Mouse (Mus musculus) mouse trophoblast stem cell (cell line): Measurements from ENCODE around the gene Olfr572.

ENCODE experiments used
- in situ Hi-C, 2 experiments: fragments of 300-500 bp; cut with MseI, MboI; formaldehyde crosslinking; loops; 2 replicates in 1 of 2; 3 replicates in 1 of 2; pipeline ENCODE4 v1.15.1; 2025

Gene Olfr572

GRCm38 (mm10) chr7:102924109-102924508, at the start of gene Olfr572:
Gene Olfr572 (plus strand): TSS chr7:102924409.
- in situ Hi-C loops, result no loop called here

GRCm38 (mm10) chr7:102876822-102877221, 47.4 kb upstream of the Olfr572 start, which contains the start of gene Olfr568:
Gene Olfr568 (plus strand): TSS chr7:102877122.
- in situ Hi-C loops, result no loop called here

DNA sequence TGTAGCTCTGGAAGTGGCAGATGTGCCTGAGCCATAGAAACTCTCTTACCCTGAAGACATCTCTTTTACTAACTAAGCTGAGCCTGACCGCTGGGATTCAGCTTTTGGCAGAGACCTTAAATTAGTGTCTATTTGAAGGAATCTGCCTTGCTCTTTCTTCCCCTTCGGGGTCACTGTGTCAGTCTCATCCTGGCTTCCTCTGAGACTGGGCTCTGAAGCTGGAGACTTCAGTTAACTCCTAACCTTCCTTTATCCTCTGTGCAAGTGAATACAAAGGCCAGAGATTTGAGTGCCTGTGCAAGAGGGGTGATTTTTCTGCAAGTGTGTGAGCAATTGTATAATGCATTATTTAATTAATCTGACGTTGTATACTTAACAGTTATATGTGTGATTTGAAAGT, 33.4 kb upstream of the Olfr572 start, which contains the start of gene Olfr569:
Olfr569 (minus strand) TSS at position 101 of the 400 bp plus-strand sequence.
- in situ Hi-C loops, result no loop called here

GRCm38 (mm10) chr7:102915261-102915660, 8.9 kb upstream of the Olfr572 start:
- in situ Hi-C loops, result loop anchor here (10.0 kb wide), 3 partner anchors 220 to 400 kb away; partner anchors contain the start of genes Olfr557 (in 2 of the 2) and Olfr556 (in 1 of the 2)

DNA sequence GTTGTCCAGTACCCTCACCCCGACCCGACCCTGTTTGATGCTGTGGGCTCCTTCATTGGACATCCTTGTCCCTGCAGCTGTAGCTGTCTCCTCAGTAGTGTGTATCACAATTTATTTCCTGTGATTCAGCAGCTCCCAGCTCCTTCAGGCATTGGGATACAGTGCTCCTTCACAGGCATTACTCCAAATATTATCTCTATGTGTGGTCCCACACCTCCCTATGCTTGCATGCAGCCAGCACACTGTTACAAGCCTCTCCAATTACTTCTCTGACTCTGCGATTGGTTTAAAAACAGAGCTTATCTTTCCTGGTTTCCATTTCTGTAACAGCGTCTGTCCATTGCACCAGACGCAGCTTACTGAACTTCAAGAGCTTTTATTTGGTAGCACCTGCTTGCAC, 7.8 kb upstream of the Olfr572 start:
- in situ Hi-C loops, result loop anchor here (10.0 kb wide), 3 partner anchors 222 to 402 kb away; partner anchors contain the start of genes Olfr557 (in 2 of the 2) and Olfr556 (in 1 of the 2)

GRCm38 (mm10) chr7:102917032-102917875, 7.0 kb upstream of the Olfr572 start, which contains the start of gene Olfr571:
Gene Olfr571 (minus strand): TSS chr7:102917536.
- in situ Hi-C loops, result loop anchor here (10.0 kb wide), 3 partner anchors 222 to 402 kb away; partner anchors contain the start of genes Olfr557 (in 2 of the 2) and Olfr556 (in 1 of the 2)

DNA sequence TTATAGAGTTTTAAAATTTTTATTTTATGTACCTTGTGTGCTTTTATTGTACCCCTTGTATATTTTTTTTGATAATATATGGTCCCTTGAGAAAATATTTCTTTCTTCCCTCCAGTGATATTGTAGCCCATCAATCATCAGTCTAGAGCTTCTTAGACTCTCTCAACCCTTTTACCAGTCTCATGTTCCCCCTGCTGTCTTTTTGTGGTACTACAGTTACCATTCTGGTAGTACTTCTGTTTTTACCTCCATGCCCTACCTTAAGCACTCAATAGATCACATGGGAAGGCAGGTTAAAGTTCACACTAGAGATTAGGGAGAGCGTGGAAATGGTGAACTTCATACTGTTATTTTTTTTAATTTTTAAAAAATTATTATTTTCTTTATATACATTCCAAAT, 4.6 kb upstream of the Olfr572 start:
- in situ Hi-C loops, result loop anchor here (10.0 kb wide), 3 partner anchors 225 to 405 kb away; partner anchors contain the start of genes Olfr557 (in 2 of the 2) and Olfr556 (in 1 of the 2)

DNA sequence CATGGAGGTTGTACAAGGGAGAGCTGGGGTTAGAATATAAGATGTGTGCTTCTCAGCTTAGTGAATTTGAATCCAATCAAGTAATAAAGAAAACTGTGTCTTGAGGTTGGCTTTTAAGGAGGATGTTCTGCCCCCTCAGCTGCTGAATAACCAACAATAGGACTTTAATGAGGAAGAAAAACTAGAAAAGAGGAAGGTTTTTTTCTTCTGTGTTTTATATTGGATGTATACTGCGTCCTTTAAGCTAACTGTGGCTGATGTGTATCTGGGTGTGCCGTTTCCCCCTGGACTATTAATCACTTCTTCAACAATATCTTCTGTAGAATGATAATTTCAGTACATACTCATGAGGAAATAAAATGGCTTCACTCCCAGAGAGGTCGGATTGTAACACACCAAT, 2.9 kb downstream of the Olfr572 start:
- in situ Hi-C loops, result no loop called here

GRCm38 (mm10) chr7:102942475-102942874, 18.3 kb downstream of the Olfr572 start, which contains the start of gene Olfr573-ps1:
Gene Olfr573-ps1 (minus strand): TSS chr7:102942575.
- in situ Hi-C loops, result no loop called here

GRCm38 (mm10) chr7:102943417-102943816, 19.2 kb downstream of the Olfr572 start:
- in situ Hi-C loops, result no loop called here

DNA sequence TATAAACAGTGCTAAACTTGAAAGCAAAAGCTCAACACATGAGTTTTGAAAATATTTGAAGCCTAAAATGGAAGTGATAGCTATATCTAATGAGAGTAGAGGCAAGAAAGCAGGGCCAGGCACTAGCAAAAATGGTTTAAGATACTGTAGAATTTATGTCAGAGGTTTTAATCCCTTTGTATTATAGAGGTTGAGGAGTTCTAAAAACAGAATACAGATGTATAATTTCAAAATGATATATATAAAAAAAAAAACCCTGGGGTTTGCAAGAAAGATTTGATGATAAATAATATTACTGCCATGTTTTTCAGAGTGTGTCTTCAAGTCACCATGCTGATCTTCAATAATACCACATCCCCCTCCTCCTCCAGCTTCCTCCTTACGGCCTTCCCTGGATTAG, 24.0 kb downstream of the Olfr572 start, which contains the start of gene Olfr574:
Olfr574 (plus strand) TSS at position 301 of the 400 bp plus-strand sequence.
- in situ Hi-C loops, result no loop called here

- in situ Hi-C loops, result no loop called here
Measured at GRCm38 (mm10) chr7:102950732-102951131, 26.5 kb downstream of the Olfr572 start.

DNA sequence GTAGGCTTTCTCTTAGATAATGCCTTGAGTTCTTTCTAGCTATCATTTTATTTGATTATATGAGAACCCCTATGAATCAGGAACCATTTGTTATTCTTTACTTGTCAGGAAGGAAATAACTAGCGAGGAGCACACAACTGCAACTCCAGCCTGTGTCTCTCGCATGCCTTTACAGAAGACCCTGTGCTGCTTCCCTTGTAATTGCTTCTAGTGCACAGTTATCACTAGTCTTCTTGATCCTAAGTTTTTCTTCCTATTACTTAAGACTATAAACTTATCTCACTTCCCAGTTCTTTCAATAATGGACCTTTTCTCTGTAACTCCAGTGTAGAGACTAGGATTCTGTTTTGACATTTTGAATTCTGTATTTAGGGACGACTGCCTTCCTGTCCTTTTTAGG, 33.9 kb downstream of the Olfr572 start:
- in situ Hi-C loops, result no loop called here

DNA sequence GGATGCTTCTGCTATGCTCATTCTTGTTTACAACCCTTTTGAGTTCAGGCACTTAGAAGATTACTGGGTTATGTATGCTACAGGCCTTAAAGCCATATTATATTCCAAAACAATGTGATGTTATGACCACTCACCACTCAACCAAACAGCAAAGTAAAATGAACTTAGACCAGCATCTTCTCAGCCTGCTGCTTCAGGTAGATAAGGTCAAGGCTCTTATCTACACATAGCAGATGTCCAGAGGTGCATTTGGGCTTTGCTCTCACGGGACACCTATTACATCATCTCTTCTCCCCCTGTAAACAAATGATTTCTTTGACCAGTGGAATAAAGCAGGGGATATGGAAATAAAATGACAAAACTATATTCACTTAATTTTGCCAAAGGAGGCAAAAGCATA, 34.4 kb downstream of the Olfr572 start, which contains the start of gene Olfr575:
Olfr575 (minus strand) TSS at position 183 of the 400 bp plus-strand sequence.
- in situ Hi-C loops, result no loop called here

DNA sequence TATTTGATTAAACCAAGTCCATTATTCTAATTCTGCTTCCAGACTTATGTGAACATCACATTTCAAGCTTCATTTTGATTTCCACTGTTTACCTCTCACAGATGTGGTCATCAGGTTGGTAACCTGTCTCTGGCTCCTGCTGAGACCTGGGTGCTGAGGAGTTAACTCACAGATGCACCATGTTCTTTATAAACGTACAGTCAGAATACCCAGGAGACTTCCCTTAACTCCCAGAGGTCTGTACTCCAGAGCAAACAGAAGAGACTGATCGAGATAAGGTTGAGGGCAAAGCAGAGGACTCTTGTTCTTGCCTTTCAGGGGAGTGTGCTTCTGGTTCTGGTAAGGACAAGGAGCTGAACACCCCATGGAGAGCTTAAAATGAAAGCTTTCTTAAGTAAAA, 38.2 kb downstream of the Olfr572 start, which contains the start of gene Olfr576:
Olfr576 (plus strand) TSS at position 301 of the 400 bp plus-strand sequence.
- in situ Hi-C loops, result no loop called here

GRCm38 (mm10) chr7:102974399-102974798, 50.2 kb downstream of the Olfr572 start:
- in situ Hi-C loops, result no loop called here

- in situ Hi-C loops, result no loop called here
Measured at GRCm38 (mm10) chr7:102975843-102976242, 51.6 kb downstream of the Olfr572 start, which contains the start of gene Olfr577. Gene Olfr577 (minus strand): TSS chr7:102975943.
